Mouse (Mus musculus) thymus, adult 2 months (tissue): ENCODE measurements around the gene Cldn7. TPM values are rescaled to one million over a fixed set of nuclear protein-coding genes. Genes with fewer than 3 reads are reported as not detected.

Experiments
- DNase-seq: peaks from one replicate; pipeline ENCODE4 v3.0.0; 2021
- H3K27ac ChIP-seq: fragments of 200-500 bp; 2 replicates; pipeline ENCODE4 v1.5.1; 2012; ENCODE audit warnings: low read length, control low read depth; ENCODE audit not compliant: control insufficient read depth, insufficient read depth
- H3K27me3 ChIP-seq: fragments of 200-500 bp; 2 replicates; pipeline ENCODE4 v1.6.1; 2012; ENCODE audit warnings: mild to moderate bottlenecking, low read length, moderate library complexity, mixed read lengths; ENCODE audit not compliant: control insufficient read depth, insufficient read depth
- H3K36me3 ChIP-seq: fragments of 200-500 bp; 2 replicates; pipeline ENCODE4 v1.6.1; 2012; ENCODE audit warnings: mild to moderate bottlenecking, low read length, moderate library complexity; ENCODE audit not compliant: control insufficient read depth, insufficient read depth
- H3K4me1 ChIP-seq: fragments of 200-500 bp; replicated peaks from 2 replicates; pipeline ENCODE4 v1.6.1; 2012; ENCODE audit warnings: low read length; ENCODE audit not compliant: control insufficient read depth, insufficient read depth
- H3K4me3 ChIP-seq: fragments of 200-500 bp; 2 replicates; pipeline ENCODE4 v1.5.1; 2012; ENCODE audit warnings: mild to moderate bottlenecking, low read length, control low read depth, moderate library complexity; ENCODE audit not compliant: control insufficient read depth, insufficient read depth
- CTCF ChIP-seq: fragments of 200-500 bp; IDR thresholded peaks from 2 replicates; pipeline ENCODE4 v1.5.1; 2012; ENCODE audit warnings: mild to moderate bottlenecking, control low read depth, low read length, moderate library complexity, borderline replicate concordance; ENCODE audit not compliant: control insufficient read depth, poor library complexity, insufficient read depth; ENCODE audit errors: extremely low read depth
- POLR2A ChIP-seq: fragments of 200-500 bp; IDR thresholded peaks from 2 replicates; pipeline ENCODE4 v1.6.1; 2012; ENCODE audit warnings: mild to moderate bottlenecking, low read length, control low read depth, moderate library complexity; ENCODE audit not compliant: control insufficient read depth, poor library complexity, insufficient read depth; ENCODE audit errors: extremely low read depth
- WGBS: fragments of 180-500 bp; shearing (Covaris S2); methylation state at CpG from one replicate; pipeline ENCODE4 v1.1.7; 2018; 5-methylcytosine and 5-hydroxymethylcytosine counted together
- polyA plus RNA-seq: library from polyadenylated mRNA; depleted of rRNA; stranded (reverse); fragments of >200 nt; gene quantifications from 2 replicates; pipeline ENCODE4 v1.2.3, GENCODE M21; 2012

Gene Cldn7
- polyA plus RNA-seq, 1 experiment: 6.0 TPM

DNA sequence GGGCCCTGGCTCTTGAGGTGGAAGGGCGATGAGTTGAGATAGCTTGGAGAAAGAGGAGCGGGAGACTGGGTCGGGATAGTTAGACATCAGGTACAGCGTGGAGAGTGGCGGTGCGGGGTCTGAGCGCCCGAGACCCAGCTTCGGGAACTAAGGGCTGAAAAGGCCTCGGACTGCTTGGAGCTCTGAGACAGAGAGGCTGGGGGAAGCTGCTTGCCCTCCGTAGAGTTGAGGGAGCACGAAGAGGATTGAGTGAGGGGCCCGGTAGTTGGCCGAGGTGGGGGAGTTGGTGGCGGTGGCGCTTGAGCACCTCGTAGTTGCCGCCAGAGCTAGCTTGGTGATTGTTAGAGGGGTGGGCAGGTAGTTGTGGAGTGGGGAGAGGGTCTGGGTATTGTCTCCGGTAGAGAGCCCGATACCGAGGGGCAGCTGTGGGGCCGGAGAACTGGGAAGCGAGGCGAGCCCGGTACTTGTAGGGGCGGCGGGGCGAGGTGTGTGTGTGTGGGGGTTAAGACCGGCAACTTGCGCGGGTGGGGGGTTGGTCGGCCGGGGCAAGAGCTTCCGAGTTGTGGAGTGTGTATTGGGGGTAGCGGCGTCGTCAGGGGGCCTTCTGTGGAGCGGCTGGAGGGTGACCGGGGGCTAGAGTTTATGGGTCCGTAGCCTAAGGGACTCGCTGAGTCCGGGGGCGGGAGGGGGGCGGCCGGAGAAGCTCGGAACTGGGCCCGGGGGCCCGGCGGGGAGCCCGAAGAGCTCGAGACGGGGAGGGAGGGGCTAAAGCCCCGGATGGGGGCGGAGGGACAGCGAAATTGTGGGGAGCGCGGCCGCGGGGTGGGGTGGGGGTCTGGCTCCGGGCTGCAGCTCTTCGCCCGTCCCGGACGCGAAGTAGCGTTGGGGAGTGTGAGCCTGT, 31.8 kb downstream of the Cldn7 start:
- peak overlapping the region; percentile 88 for H3K4me3 ChIP-seq
- TF ChIP-seq POLR2A (no peak), CTCF (no peak)
- H3K4me1 ChIP-seq: peaks cover 15% of the 10 kb centered on the region
- peaks cover 17% of the 10 kb centered on the region for H3K36me3 ChIP-seq
- DNase-seq: peak; percentile 78
- 2% methylated on average over 66 of the region's 66 CpGs for WGBS
- H3K27me3 ChIP-seq: no peaks in the 10 kb centered on the region
- H3K27ac ChIP-seq: peak overlapping the region; percentile 91

DNA sequence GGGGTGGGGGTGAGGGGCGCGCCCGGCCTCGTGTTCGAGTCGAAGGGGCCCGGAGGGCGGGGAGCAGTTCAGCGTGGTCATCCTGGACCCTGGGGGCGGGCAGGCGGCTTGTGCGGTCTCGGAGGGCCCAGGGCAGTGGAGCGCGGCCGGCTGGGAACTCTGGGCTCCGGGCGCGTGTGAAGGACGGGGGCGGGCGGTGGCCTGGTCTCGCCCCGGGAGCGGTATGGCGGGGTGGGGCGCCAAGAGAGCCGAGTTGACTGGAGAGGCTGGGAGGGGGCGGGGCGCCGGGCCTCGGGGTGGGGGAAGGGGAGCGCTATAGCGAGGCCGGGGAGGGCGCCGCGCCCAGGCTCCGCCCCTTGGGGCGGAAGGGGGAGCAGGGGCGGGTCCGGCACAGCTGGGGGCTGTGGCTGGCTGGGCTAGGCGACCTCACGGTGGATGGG, 32.5 kb downstream of the Cldn7 start:
- Histone ChIP-seq H3K36me3 (peaks cover 17% of the 10 kb centered on the region), H3K27me3 (no peaks in the 10 kb centered on the region), H3K4me3 (peak overlapping the region; percentile 88), H3K27ac (peak overlapping the region; percentile 91), H3K4me1 (peaks cover 15% of the 10 kb centered on the region)
- WGBS: 2% methylated on average over 42 of the region's 44 CpGs
- TF ChIP-seq CTCF: no peak
- peak; percentile 70; the same call in 1 of the 2 replicates for TF ChIP-seq POLR2A
- peak; percentile 90 for DNase-seq

DNA sequence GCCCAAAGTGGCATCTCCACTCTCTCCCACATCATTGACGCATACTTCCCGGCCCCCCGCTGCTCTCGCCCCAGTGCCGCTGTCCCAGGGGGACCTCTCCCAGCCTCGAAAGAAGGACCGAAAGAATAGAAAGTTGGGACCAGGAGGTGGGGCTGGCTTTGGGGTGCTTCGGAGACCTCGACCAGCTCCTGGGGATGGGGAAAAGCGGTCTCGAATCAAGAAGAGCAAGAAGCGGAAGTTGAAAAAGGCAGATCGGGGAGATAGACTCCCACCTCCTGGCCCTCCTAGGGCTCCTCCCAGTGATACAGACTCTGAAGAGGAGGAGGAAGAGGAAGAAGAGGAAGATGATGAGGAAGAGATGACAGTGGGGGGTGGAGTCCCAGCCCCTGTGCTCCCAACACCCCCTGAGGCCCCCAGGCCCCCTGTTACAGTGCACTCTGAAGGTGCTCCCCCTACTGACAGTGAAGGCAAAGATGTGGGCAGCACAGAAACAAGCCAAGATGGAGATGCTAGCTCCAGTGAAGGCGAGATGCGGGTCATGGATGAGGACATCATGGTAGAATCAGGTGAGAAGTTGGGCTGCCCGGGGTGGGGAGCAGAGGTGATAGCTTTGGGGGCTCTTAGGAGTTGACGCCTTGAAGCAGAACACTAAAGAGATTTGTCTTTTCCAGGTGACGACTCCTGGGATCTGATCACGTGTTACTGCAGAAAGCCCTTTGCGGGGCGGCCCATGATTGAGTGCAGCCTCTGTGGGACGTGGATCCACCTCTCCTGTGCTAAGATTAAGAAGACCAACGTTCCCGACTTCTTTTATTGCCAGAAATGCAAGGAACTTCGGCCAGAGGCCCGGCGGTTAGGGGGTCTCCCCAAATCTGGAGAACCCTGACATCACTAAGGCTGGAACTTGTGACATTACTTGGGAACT, 34.2 kb downstream of the Cldn7 start:
- H3K27ac ChIP-seq: no peak overlapping the region
- no peaks in the 10 kb centered on the region for H3K27me3 ChIP-seq
- TF ChIP-seq POLR2A: no peak
- no peak for TF ChIP-seq CTCF
- no peak overlapping the region for H3K4me3 ChIP-seq
- peaks cover 13% of the 10 kb centered on the region for H3K4me1 ChIP-seq
- WGBS: 95% methylated on average over 27 of the region's 27 CpGs
- H3K36me3 ChIP-seq: peaks cover 17% of the 10 kb centered on the region
- DNase-seq: peak; percentile 35

DNA sequence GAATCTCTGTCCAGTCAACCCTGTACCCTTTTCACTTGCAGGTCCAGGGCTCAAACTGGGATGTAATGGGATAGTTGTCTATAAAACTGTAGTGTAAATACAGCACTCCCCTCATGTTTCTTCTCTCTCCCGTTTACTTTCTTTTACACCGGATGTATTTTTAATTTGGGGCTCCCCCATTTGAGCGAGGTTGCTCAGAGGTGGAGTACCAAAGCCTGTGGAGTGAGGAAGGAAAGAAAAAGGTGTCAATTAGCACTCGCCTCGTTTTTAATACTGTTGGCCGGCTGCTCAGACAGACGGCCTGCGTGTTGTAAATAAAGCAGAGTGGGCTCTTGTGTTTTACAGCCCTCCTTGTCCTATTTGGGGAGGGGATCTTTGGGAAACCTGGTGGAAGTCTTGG, 35.1 kb downstream of the Cldn7 start:
- TF ChIP-seq POLR2A: no peak
- TF ChIP-seq CTCF: no peak
- no peak for DNase-seq
- whole genome bisulfite sequencing: 89% methylated on average over 8 of the region's 8 CpGs
- peaks cover 13% of the 10 kb centered on the region for H3K4me1 ChIP-seq
- H3K27me3 ChIP-seq: no peaks in the 10 kb centered on the region
- no peak overlapping the region for H3K4me3 ChIP-seq
- peak overlapping the region; percentile 7; the same call in 1 of the 2 replicates for H3K27ac ChIP-seq
- H3K36me3 ChIP-seq: peaks cover 17% of the 10 kb centered on the region

DNA sequence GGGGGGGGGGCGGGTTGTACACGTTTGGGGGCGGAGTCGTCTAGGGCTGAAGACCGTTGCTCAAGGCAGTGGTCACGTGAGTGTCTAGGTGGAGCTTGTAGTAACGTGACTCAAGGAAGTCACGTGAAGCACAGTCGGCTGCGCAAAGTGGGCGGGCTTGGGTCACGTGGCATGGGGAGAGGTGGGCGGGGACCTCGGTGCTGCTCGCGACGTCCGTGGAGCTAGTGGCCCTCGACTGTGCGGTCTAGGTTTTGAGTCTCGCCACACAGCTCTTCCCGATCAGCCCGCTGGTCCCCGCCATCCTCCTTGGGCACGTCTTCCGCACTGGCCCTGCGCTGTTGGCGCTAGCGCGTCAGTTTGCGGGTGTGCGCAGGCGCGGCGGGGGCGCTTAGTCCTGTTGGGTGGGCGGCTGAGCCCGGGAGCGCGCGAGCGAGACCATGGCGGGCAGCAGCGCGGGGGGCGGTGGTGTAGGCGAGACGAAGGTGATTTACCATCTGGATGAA, 35.9 kb downstream of the Cldn7 start, which contains the start of gene Dvl2:
Gene Dvl2, plus strand, starts transcription at position 200 of the 503 bp plus-strand sequence.
- H3K36me3 ChIP-seq: peaks cover 17% of the 10 kb centered on the region
- H3K27me3 ChIP-seq: no peaks in the 10 kb centered on the region
- DNase-seq: peak; percentile 85
- TF ChIP-seq POLR2A: peak; percentile 28; the same call in 1 of the 2 replicates
- no peak; the same call in 1 of the 2 replicates for TF ChIP-seq CTCF
- H3K27ac ChIP-seq: peak within 1 kb of the TSS; percentile 14; the same call in 1 of the 2 replicates
- WGBS: under 1% methylated on average over 48 of the region's 48 CpGs
- peaks cover 16% of the 10 kb centered on the region for H3K4me1 ChIP-seq
- H3K4me3 ChIP-seq: peak within 1 kb of the TSS; percentile 59

DNA sequence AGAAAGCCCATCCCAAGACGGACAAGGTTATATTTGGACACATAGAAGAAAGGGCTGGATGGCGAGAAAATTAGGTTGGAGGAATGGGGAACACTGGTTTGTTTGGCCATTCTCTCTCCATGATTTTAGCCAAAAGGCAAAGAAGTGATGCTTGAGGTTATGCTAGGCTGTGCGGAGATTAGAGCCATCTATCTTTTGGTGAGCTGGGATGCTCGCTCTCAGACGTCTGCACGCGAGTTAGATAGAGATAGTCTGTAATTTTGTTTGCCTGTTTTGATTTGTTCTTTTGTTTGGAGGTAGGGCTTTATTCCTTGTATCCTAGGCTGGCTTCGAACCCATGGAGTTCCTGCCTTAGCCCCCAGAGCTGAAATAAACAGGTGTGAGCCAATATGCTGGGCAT, 36.6 kb downstream of the Cldn7 start:
- DNase-seq: no peak
- Histone ChIP-seq H3K4me1 (peaks cover 22% of the 10 kb centered on the region), H3K27ac (no peak overlapping the region), H3K4me3 (peak overlapping the region; percentile 59), H3K36me3 (peaks cover 21% of the 10 kb centered on the region), H3K27me3 (no peaks in the 10 kb centered on the region)
- TF ChIP-seq POLR2A (no peak), CTCF (no peak)
- 17% methylated on average over 8 of the region's 8 CpGs for WGBS
